Mouse (Mus musculus) ES-E14 (cell line): Measurements from ENCODE around the gene Tvp23a. TPM values are rescaled to one million over a fixed set of nuclear protein-coding genes. Genes with fewer than 3 reads are reported as not detected.

Experiments used
- DNase-seq: peaks from one replicate; pipeline ENCODE4 v3.0.0-alpha.2; 2013; ENCODE audit warnings: low read depth, low spot score
- H3K27ac ChIP-seq: 2 replicates; pipeline ENCODE4 v1.5.1; 2012; ENCODE audit warnings: low read depth, mild to moderate bottlenecking, low read length, moderate library complexity, mixed read lengths; ENCODE audit not compliant: poor library complexity, insufficient read depth, severe bottlenecking
- H3K36me3 ChIP-seq: 2 replicates; pipeline ENCODE4 v1.6.1; 2012; ENCODE audit warnings: mild to moderate bottlenecking, low read length, moderate library complexity, mixed read lengths; ENCODE audit not compliant: control insufficient read depth, poor library complexity, insufficient read depth, severe bottlenecking
- H3K4me1 ChIP-seq, 2 experiments: fragments of 150-350 bp in 1 of 2; sonication (generic) in 1 of 2; 2 replicates each; pipeline ENCODE4 v1.6.1; 2012; ENCODE audit warnings: low read length in 2 of 2, mild to moderate bottlenecking in 1 of 2, mixed read lengths in 1 of 2; ENCODE audit not compliant: control insufficient read depth in 2 of 2, insufficient read depth in 2 of 2, poor library complexity in 1 of 2
- H3K4me3 ChIP-seq, 2 experiments: fragments of 150-350 bp in 1 of 2; sonication (generic) in 1 of 2; 2 replicates each; pipeline ENCODE4 v1.5.1; 2012; ENCODE audit warnings: low read length in 2 of 2, low read depth in 1 of 2, mild to moderate bottlenecking in 1 of 2, mixed read lengths in 1 of 2; ENCODE audit not compliant: insufficient read depth in 1 of 2, poor library complexity in 1 of 2, severe bottlenecking in 1 of 2
- H3K9ac ChIP-seq: 2 replicates; pipeline ENCODE4 v1.6.1; 2012; ENCODE audit warnings: low read depth, mild to moderate bottlenecking, low read length, mixed read lengths; ENCODE audit not compliant: poor library complexity, insufficient read depth, severe bottlenecking
- H3K9me3 ChIP-seq: fragments of 150-350 bp; sonication (generic); 2 replicates; pipeline ENCODE4 v1.6.1; 2012; ENCODE audit warnings: low read depth, mild to moderate bottlenecking, low read length; ENCODE audit not compliant: control insufficient read depth, insufficient read depth
- CHD2 ChIP-seq: IDR thresholded peaks from 2 replicates; pipeline ENCODE4 v1.6.1; 2014; ENCODE audit warnings: mild to moderate bottlenecking, low read depth, low read length, inconsistent platforms
- HCFC1 ChIP-seq: IDR thresholded peaks from 2 replicates; pipeline ENCODE4 v1.6.1; 2012; ENCODE audit warnings: low read length, inconsistent platforms, borderline replicate concordance; ENCODE audit not compliant: insufficient read depth
- MAFK ChIP-seq: IDR thresholded peaks from 2 replicates; pipeline ENCODE4 v1.6.1; 2014; ENCODE audit warnings: mild to moderate bottlenecking, low read depth, low read length, inconsistent platforms; ENCODE audit not compliant: insufficient read depth
- ZC3H11A ChIP-seq: IDR thresholded peaks from 2 replicates; pipeline ENCODE4 v1.6.1; 2012; ENCODE audit warnings: low read depth, mild to moderate bottlenecking, inconsistent platforms, low read length, borderline replicate concordance
- ZNF384 ChIP-seq: IDR thresholded peaks from 2 replicates; pipeline ENCODE4 v1.6.1; 2012; ENCODE audit warnings: low read depth, low read length, inconsistent platforms
- in situ Hi-C, 2 experiments: fragments of 600-800 bp; cut with MboI; formaldehyde crosslinking; loops; one replicate each; pipeline ENCODE4 v1.15.1; 2025; ENCODE audit warnings: low sequenced_read_pairs in 2 of 2, inconsistent platforms in 1 of 2; ENCODE audit not compliant: unreplicated experiment in 2 of 2
- total RNA-seq: library from RNA; depleted of rRNA; stranded (reverse); fragments of 300-350 nt; gene quantifications from 2 replicates; pipeline ENCODE4 v1.2.3, GENCODE M21; 2012

Tvp23a gene
- total RNA-seq, 1 experiment: 2.3 TPM

DNA sequence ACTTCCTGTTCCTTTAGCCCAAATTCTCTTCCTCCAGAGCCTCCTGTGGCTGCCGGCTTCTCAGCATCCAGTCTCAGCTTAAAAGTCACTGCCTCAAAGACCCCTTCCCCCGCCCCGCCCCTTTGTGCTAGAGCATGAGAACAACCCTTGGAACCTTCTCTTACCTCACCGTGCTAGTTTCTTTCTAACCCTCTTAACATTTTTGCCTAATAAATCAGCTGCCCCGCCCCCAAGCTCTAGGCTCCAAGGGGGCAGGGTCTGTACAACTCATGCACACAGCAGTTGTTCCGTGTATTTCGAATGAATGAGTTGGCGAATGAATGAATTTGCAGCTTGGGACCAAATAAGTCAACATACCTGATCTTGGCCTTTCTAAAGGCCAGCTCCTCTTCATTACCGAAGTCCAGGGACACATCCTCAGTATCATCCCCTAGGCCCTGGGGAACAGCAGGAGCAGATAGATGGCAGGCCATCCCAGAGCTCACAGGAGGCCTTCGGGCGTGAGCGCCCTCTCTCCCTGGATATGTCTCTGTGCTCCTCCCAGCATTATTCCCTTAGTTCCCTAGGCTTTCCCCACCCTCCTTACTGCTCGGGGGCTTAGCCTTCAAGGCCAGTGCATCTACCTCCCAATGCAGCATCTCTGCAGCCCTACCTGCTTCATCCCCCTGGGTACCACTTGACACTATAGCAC is 444 bp downstream of the Tvp23a start:
- TF ChIP-seq MAFK (no peak), ZNF384 (no peak), CHD2 (no peak)
- H3K4me3 ChIP-seq: peak overlapping the region; percentile 46 to 69
- in situ Hi-C loops: no loop called here
- H3K27ac ChIP-seq: no peak overlapping the region
- H3K9ac ChIP-seq: peak overlapping the region; percentile 27; the same call in 1 of the 2 replicates
- no peaks in the 10 kb centered on the region for H3K9me3 ChIP-seq
- peak; percentile 6 for DNase-seq
- no peaks in the 10 kb centered on the region for H3K36me3 ChIP-seq
- peaks cover 0 to 14% of the 10 kb centered on the region in 2 experiments; a peak in 2 of 4 replicates for H3K4me1 ChIP-seq

DNA sequence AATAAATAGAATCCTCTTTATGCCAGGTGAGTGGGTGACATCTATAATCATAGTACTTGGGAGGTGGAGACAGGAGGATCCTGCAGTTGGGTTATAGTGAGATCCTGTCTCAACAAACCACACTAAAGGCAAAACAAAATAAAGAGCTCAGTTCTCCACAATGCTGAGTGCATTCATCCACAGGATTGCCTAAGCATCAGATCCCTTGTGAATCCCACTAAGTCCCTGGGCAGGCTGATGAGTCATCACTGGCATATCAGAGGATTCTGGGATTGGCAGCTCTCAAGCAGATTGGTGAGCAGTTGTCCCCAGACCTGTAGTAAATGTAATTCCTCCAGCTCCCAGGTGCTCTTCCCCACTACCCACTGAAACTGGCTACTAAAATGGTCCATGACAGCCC is 3.4 kb downstream of the Tvp23a start:
- DNase-seq: no peak
- in situ Hi-C loops: no loop called here
- TF ChIP-seq ZNF384 (no peak), HCFC1 (no peak), ZC3H11A (no peak), CHD2 (no peak), MAFK (no peak)
- H3K9ac ChIP-seq: no peak overlapping the region
- no peaks in the 10 kb centered on the region for H3K9me3 ChIP-seq
- H3K36me3 ChIP-seq: no peaks in the 10 kb centered on the region
- peaks cover 0 to 14% of the 10 kb centered on the region in 2 experiments; a peak in 2 of 4 replicates for H3K4me1 ChIP-seq
- no peak overlapping the region for H3K27ac ChIP-seq
- H3K4me3 ChIP-seq: no peak overlapping the region

DNA sequence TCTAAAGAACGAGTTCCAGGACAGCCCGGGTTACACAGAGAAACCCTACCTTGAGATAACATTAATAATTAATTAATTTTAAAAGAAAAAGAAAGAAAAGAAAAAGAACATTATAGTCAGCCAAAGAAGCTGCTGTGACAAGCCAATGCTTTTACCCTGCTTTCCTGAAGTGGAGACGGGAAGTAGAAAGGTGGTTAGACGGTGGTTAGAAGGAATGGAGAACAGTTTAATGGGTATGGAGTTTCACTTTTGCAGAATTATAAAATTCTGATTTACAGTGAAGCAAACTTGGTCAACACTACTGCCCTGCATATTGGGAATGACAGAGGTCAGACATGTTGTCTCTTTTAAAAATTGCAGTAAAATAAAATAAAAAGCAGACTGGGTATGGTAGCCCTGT is 5.4 kb downstream of the Tvp23a start:
- no peak overlapping the region for H3K4me3 ChIP-seq
- DNase-seq: no peak
- H3K36me3 ChIP-seq: no peaks in the 10 kb centered on the region
- peaks cover 0 to 7% of the 10 kb centered on the region in 2 experiments; a peak in 2 of 4 replicates for H3K4me1 ChIP-seq
- no peak overlapping the region for H3K27ac ChIP-seq
- no peaks in the 10 kb centered on the region for H3K9me3 ChIP-seq
- TF ChIP-seq ZNF384 (no peak), ZC3H11A (no peak), CHD2 (no peak), HCFC1 (no peak), MAFK (no peak)
- in situ Hi-C loops: no loop called here
- H3K9ac ChIP-seq: no peak overlapping the region

DNA sequence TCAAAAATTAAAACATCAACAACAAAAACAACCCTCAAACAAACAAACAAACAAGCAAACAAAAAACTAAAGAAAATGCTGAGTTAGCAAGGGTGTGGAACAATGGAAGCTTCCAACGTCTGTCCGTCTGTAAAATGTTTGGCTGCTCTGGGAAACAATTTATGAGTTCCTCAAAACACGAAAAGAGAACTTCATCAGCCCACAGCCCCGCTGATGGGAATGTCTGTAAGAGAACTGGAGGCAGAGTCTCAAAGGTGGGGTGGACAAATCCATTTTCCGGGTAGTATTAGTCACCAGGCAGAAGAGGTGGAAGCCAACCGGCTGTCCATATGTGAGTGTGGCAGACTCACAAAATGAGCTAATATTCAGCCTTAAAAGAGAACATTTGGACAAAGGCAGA is 5.8 kb downstream of the Tvp23a start:
- H3K9me3 ChIP-seq: no peaks in the 10 kb centered on the region
- H3K9ac ChIP-seq: no peak overlapping the region
- TF ChIP-seq CHD2 (no peak), ZNF384 (no peak), ZC3H11A (no peak), MAFK (0 out of 2 replicates have a peak, but pooled peaks have one; percentile 49), HCFC1 (no peak)
- H3K36me3 ChIP-seq: no peaks in the 10 kb centered on the region
- H3K27ac ChIP-seq: no peak overlapping the region
- H3K4me1 ChIP-seq: peaks cover 0 to 3% of the 10 kb centered on the region in 2 experiments; a peak in 1 of 4 replicates
- DNase-seq: no peak
- in situ Hi-C loops: no loop called here
- no peak overlapping the region for H3K4me3 ChIP-seq

DNA sequence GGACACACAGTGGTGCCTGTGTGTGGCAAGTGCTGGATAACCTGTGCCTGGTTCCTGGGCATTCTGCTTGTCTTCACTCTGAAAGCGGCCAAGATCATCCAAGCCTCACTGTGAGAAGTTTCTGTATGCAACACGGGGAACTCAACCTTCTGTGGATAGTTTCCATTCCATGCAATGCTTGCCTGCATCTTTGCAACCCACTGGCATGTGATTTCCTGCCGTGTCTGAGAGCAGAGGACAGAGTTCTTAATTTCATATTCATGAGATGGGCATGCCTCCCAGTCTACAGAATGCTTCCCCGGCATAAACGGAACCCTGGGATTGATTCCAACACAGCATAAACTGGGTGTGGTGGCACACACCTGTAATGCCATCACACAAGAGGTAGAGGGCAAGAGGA is 9.1 kb downstream of the Tvp23a start:
- H3K4me1 ChIP-seq: no peaks in the 10 kb centered on the region
- in situ Hi-C loops: no loop called here
- no peak overlapping the region for H3K4me3 ChIP-seq
- H3K36me3 ChIP-seq: no peaks in the 10 kb centered on the region
- H3K9ac ChIP-seq: no peak overlapping the region
- H3K27ac ChIP-seq: no peak overlapping the region
- DNase-seq: no peak
- TF ChIP-seq HCFC1 (no peak), ZC3H11A (no peak), MAFK (no peak), ZNF384 (no peak), CHD2 (no peak)
- no peaks in the 10 kb centered on the region for H3K9me3 ChIP-seq
